Mouse (Mus musculus) urinary bladder, postnatal 36 days (tissue): ENCODE results near the gene Zfp626.
"Not testable (repeated sequence)": the region's sequence is repeated elsewhere in the genome, so short reads cannot be mapped to it uniquely, and the experiment has no call there.

Source experiments
- DNase-seq, 2 experiments: peaks; one replicate each; pipeline ENCODE4 v3.0.0; 2022; ENCODE audit warnings: low spot score in 2 of 2, mixed read lengths in 1 of 2

Gene Zfp626

GRCm38 (mm10) chr7:27860396-27861235 lies 53.6 kb downstream of the Zfp626 start:
- peak; percentile 74 to 87 for DNase-seq

GRCm38 (mm10) chr7:27862578-27862977 lies 55.6 kb downstream of the Zfp626 start:
- not testable (repeated sequence) for DNase-seq
